Mouse (Mus musculus) G1E (cell line): ENCODE measurements around the gene Dnajc3. TPM values are rescaled to one million over a fixed set of nuclear protein-coding genes. Genes with fewer than 3 reads are reported as not detected.

ENCODE experiments used
- ATAC-seq: 2 replicates; pipeline ENCODE4 v1.8.0; 2016; ENCODE audit warnings: mild to moderate bottlenecking; ENCODE audit not compliant: insufficient number of reproducible peaks, poor library complexity, low FRiP score, severe bottlenecking; ENCODE audit errors: extremely low read depth
- DNase-seq: peaks from one replicate; pipeline ENCODE4 v3.0.0; 2012; ENCODE audit warnings: low spot score
- H3K27me3 ChIP-seq: 2 replicates; pipeline ENCODE4 v1.6.1; 2012; ENCODE audit warnings: mild to moderate bottlenecking, low read length, inconsistent platforms; ENCODE audit not compliant: insufficient read depth
- H3K36me3 ChIP-seq: replicated peaks from 2 replicates; pipeline ENCODE3; 2012; ENCODE audit warnings: mild to moderate bottlenecking, inconsistent platforms
- H3K4me1 ChIP-seq: 2 replicates; pipeline ENCODE4 v1.6.1; 2012; ENCODE audit warnings: low read depth, low read length, inconsistent platforms, mixed read lengths; ENCODE audit not compliant: insufficient read depth
- H3K4me3 ChIP-seq: 2 replicates; pipeline ENCODE4 v1.5.1; 2012; ENCODE audit warnings: low read depth, mild to moderate bottlenecking, inconsistent platforms, low read length, moderate library complexity, mixed read lengths
- H3K9me3 ChIP-seq: replicated peaks from 2 replicates; pipeline ENCODE4 v1.6.1; 2012; ENCODE audit warnings: inconsistent platforms
- CTCF ChIP-seq: IDR thresholded peaks from 2 replicates; pipeline ENCODE4 v1.5.1; 2012; ENCODE audit warnings: low read depth, low read length, inconsistent platforms, mixed read lengths
- GATA1 ChIP-seq: IDR thresholded peaks from 2 replicates; pipeline ENCODE4 v1.6.1; 2012; ENCODE audit warnings: borderline replicate concordance, low read length, inconsistent platforms, mixed read lengths
- GATA2 ChIP-seq: IDR thresholded peaks from 2 replicates; pipeline ENCODE4 v1.6.1; 2012; ENCODE audit warnings: low read depth, low read length, inconsistent platforms, borderline replicate concordance
- POLR2AphosphoS5 ChIP-seq: IDR thresholded peaks from 2 replicates; pipeline ENCODE4 v1.6.1; 2012; ENCODE audit warnings: low read depth, low read length, inconsistent platforms; ENCODE audit not compliant: insufficient replicate concordance
- TAL1 ChIP-seq: conservative IDR thresholded peaks from 2 replicates; pipeline ENCODE4 v1.6.1; 2012; ENCODE audit warnings: low read depth, low read length, inconsistent platforms, mixed read lengths
- polyA plus RNA-seq: library from polyadenylated mRNA; stranded (reverse); fragments of >175 nt; gene quantifications from 2 replicates; pipeline ENCODE4 v1.2.3, GENCODE M21; 2012
- total RNA-seq, 2 experiments: library from RNA; stranded (forward) in 1 of 2; stranded (reverse) in 1 of 2; fragments of 200-1000 nt in 1 of 2; fragments of >200 nt in 1 of 2; fragmentation: Nextera tagmentation in 1 of 2; gene quantifications; 2 replicates each; pipeline ENCODE4 v1.2.3; 2014 to 2017

The Dnajc3 gene
- total and polyA plus RNA-seq, 3 experiments, result 3.9 to 54.6 (median 36.9) TPM

GRCm38 (mm10) chr14:118938551-118938950, 775 bp downstream of the Dnajc3 start:
- Histone ChIP-seq H3K9me3 (no peaks in the 10 kb centered on the region), H3K4me3 (peak overlapping the region; percentile 97), H3K4me1 (peaks cover 33% of the 10 kb centered on the region), H3K27me3 (peaks cover 6% of the 10 kb centered on the region; the same call in 1 of the 2 replicates), H3K36me3 (peaks cover 22% of the 10 kb centered on the region)
- peak; percentile 23 for DNase-seq
- ATAC-seq, result no peak
- TF ChIP-seq GATA2 (no peak), POLR2AphosphoS5 (no peak)

- no peaks in the 10 kb centered on the region for H3K27me3 ChIP-seq
- TF ChIP-seq GATA1, result no peak
- no peak for TF ChIP-seq TAL1
- TF ChIP-seq CTCF, result no peak
- TF ChIP-seq POLR2AphosphoS5, result no peak
- no peak for TF ChIP-seq GATA2
- no peak for DNase-seq
- no peak for ATAC-seq
- peaks cover 46% of the 10 kb centered on the region for H3K4me1 ChIP-seq
- H3K9me3 ChIP-seq, result no peaks in the 10 kb centered on the region
- H3K36me3 ChIP-seq, result peaks cover 36% of the 10 kb centered on the region
- H3K4me3 ChIP-seq, result no peak overlapping the region
Observed at GRCm38 (mm10) chr14:118940796-118941495, 3.2 kb downstream of the Dnajc3 start.

- no peak for ATAC-seq
- H3K36me3 ChIP-seq, result peaks cover 38% of the 10 kb centered on the region
- H3K4me3 ChIP-seq, result no peak overlapping the region
- TF ChIP-seq GATA2, result no peak
- no peak for TF ChIP-seq POLR2AphosphoS5
- no peak for TF ChIP-seq TAL1
- no peak for TF ChIP-seq GATA1
- no peak for TF ChIP-seq CTCF
- peaks cover 38% of the 10 kb centered on the region for H3K4me1 ChIP-seq
- H3K9me3 ChIP-seq, result no peaks in the 10 kb centered on the region
- DNase-seq, result no peak
- no peaks in the 10 kb centered on the region for H3K27me3 ChIP-seq
Observed at GRCm38 (mm10) chr14:118942076-118942475, 4.3 kb downstream of the Dnajc3 start.

- ATAC-seq (no peak), DNase-seq (no peak)
Observed at GRCm38 (mm10) chr14:118944702-118945101, 6.9 kb downstream of the Dnajc3 start.

GRCm38 (mm10) chr14:118948841-118949240, 11.1 kb downstream of the Dnajc3 start:
- H3K4me1 ChIP-seq, result peaks cover 18% of the 10 kb centered on the region
- no peaks in the 10 kb centered on the region for H3K9me3 ChIP-seq
- H3K36me3 ChIP-seq, result peaks cover 37% of the 10 kb centered on the region
- ATAC-seq (no peak), DNase-seq (no peak)
- TF ChIP-seq GATA1 (no peak), POLR2AphosphoS5 (no peak), CTCF (no peak), GATA2 (no peak), TAL1 (no peak)
- H3K27me3 ChIP-seq, result no peaks in the 10 kb centered on the region
- H3K4me3 ChIP-seq, result no peak overlapping the region

More at GRCm38 (mm10) chr14:118944702-118945101, 6.9 kb downstream of the Dnajc3 start:
- Histone ChIP-seq H3K36me3 (peaks cover 36% of the 10 kb centered on the region), H3K27me3 (no peaks in the 10 kb centered on the region), H3K4me3 (no peak overlapping the region), H3K9me3 (no peaks in the 10 kb centered on the region), H3K4me1 (peaks cover 29% of the 10 kb centered on the region)
- TF ChIP-seq GATA1 (no peak), GATA2 (no peak), POLR2AphosphoS5 (no peak), TAL1 (no peak), CTCF (no peak)

- Histone ChIP-seq H3K36me3 (peaks cover 48% of the 10 kb centered on the region), H3K9me3 (no peaks in the 10 kb centered on the region), H3K27me3 (no peaks in the 10 kb centered on the region), H3K4me3 (no peak overlapping the region), H3K4me1 (peaks cover 2% of the 10 kb centered on the region)
- TF ChIP-seq GATA1, result no peak
- no peak for TF ChIP-seq GATA2
- TF ChIP-seq CTCF, result no peak
- no peak for TF ChIP-seq TAL1
- TF ChIP-seq POLR2AphosphoS5, result no peak
- ATAC-seq (no peak), DNase-seq (no peak)
Observed at GRCm38 (mm10) chr14:118951912-118952583, 14.3 kb downstream of the Dnajc3 start.
